Mouse (Mus musculus) left cerebral cortex, adult 2 months (tissue): ENCODE measurements around the gene Ddx11. TPM values are rescaled to one million over a fixed set of nuclear protein-coding genes. Genes with fewer than 3 reads are reported as not detected.

Experiments used
- DNase-seq, 2 experiments: peaks; one replicate each; pipeline ENCODE4 v3.0.0; 2021 to 2022; ENCODE audit warnings: low spot score in 2 of 2, mixed read lengths in 1 of 2; ENCODE audit errors: extremely low spot score in 1 of 2
- H3K27ac ChIP-seq: fragments of 200-600 bp; 2 replicates; pipeline ENCODE4 v1.8.1; 2022
- H3K4me3 ChIP-seq: fragments of 200-600 bp; 2 replicates; pipeline ENCODE4 v1.8.1; 2022
- CTCF ChIP-seq: fragments of 200-600 bp; IDR thresholded peaks from 2 replicates; pipeline ENCODE4 v1.8.1; 2022; ENCODE audit warnings: antibody characterized with exemption, mild to moderate bottlenecking, moderate library complexity
- intact Hi-C: fragments of 180-260 bp; cut with DNase I; formaldehyde crosslinking; loops from one replicate; pipeline ENCODE4 v1.15.1; 2025
- total RNA-seq, 2 experiments: library from RNA; stranded (reverse); gene quantifications; 2 replicates each; pipeline ENCODE4 v1.2.3; 2021

The Ddx11 gene
- total RNA-seq, 2 experiments from 2014 or later, result 0.68 to 1.6 TPM

DNA sequence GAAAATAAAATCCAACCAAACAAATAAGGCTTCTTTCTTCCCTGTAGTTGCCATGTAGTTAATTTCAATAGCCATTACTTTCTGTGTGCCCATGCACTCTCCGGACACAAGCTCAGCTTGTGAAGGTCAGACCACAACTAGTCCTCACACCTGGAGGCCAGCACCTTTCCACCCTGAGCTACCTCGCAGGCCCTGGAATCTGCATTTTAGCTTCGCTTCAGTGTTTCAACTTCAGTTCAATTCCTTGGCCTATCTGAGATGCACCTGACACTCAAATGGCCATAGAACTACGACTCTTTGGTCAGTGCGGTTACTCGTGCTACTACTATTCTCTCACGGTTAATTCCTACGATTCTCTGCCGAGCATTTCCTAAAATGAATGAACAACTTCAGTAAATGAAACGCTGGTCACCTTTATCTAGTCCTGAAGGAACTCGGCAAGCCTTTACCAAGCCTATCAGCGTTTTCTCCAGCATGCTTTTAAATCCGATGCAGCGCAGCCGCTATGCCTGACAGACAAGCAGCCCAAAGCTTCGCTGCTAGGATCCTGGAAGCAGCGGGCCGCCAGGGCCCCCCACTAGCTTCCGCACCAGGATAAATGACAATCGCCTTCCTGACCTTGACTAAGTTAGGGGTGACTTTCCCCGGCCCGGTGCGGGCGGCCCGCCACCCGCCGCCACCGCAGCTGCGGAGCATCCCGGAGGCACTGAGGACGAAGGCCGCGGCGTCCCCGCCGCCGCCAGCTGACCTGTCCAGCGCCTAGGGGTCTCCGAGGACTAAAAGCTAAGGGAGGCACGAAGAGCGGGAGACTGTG, 22.5 kb upstream of the Ddx11 start:
- H3K27ac ChIP-seq, result peak overlapping the region; percentile 97
- TF ChIP-seq CTCF, result no peak
- H3K4me3 ChIP-seq, result peak overlapping the region; percentile 63
- no peak for DNase-seq
- intact Hi-C loops, result loop anchor here (1.0 kb wide), 1 partner anchor 23 kb away; the partner anchor contains the start of gene Ankrd12

DNA sequence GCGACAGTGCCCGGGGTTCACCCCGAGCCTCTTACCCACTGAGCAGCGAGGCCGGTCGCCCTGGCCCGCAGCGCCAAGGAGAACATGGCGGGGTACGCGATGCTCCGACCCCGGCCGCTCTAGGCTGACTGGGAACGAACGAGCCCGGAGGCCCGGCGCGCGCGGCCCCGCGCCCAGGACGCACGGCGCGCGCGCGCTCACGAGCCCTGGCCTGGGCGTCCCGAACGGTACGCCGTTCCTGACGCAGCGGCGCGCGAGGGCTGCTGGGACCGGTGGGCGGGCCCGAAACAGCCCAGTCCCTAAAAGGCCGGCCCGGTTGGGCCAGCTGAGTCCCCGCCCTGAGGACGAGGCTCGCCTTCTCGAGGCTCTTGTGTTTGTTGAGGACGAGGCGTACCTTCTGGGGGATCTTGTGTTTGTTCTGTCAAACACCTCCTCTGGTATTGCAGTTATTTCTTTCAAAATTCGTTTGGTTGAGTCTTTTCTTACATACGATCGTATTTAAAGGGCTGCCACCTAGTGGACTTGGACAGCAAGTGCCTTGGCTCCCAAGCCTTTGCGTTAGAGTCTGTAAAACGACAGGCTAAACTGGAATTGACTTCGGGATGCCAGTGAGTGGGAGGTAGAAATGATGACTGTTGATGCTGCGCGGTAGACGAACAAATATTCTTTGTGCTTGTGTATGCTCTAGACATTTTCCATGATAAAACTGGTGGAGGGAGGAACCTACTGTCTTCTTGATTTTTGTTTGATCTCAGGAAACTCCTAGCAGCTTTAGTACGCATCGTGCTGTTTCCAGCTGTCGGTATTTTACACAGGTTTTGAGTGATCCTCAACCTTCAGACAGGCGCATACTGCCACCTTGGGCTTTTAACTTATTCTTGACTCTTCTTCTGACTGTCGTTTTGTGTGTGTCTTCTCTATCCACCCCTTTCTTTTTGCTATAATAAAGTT, 21.7 kb upstream of the Ddx11 start, which contains the start of gene Ndufv2:
Gene Ndufv2, minus strand, starts transcription at position 180 of the 951 bp plus-strand sequence.
- Histone ChIP-seq H3K27ac (peak within 1 kb of the TSS; percentile 97), H3K4me3 (peak within 1 kb of the TSS; percentile 63)
- DNase-seq, result peak; percentile 87 to 92
- intact Hi-C loops, result loop anchor here (1.0 kb wide), 1 partner anchor 24 kb away; the partner anchor contains the start of gene Ankrd12
- peak; percentile 87 for TF ChIP-seq CTCF

DNA sequence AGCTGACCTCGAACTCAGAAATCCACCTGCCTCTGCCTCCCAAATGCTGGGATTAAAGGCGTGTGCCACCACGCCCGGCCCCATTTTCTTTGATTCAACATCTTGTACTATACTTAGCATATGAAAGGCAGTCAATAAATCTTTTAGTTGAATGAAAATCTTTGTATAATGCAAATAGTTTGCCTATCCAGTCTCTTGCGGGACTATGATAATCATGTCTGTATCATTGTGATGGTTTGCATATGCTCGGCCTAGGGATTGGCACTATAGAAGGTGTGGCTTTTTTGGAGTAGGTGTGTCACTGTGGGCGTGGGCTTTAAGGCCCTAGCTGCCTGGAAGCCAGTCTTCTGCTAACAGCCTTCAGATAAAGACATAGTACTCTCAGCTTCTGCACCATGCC, 19.2 kb upstream of the Ddx11 start:
- no peak overlapping the region for H3K27ac ChIP-seq
- no peak for DNase-seq
- intact Hi-C loops, result no loop called here
- H3K4me3 ChIP-seq, result no peak overlapping the region
- TF ChIP-seq CTCF, result no peak

DNA sequence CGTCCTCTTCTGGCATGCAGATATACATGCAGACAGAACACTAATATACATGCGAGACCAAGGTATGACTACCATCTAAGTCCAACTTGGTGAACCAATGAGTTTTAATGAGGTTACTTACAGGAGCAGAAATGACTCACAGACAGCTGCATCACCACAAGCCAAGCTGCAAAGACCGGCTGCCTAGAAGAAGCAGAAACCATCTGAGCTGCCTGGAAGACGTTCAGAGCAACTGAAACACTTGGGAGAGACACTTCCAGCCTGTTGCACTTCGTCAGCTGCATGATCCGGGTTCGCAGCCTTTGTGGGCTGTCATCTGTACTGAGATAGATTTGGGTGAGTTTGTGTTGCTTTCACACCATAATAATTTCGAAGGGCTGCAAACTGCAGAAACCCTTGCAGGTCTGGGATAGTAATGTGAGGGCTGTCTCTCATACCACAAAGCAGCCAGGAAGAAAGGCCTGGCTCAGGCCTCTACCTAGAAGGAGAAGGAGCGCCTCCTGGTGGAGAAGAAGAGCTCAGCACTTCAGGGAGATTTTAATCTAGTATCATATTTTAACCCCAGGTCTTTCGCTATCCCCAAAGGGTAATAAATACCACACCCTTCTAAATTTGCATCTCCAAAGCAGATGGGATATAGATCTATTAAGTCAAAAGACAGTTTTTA, 16.6 kb upstream of the Ddx11 start:
- peak; percentile 93 for TF ChIP-seq CTCF
- Histone ChIP-seq H3K4me3 (no peak overlapping the region), H3K27ac (no peak overlapping the region)
- intact Hi-C loops, result loop anchor here (5.0 kb wide), 1 partner anchor 234 kb away; no protein-coding TSS in a partner anchor
- peak in 1 of 2 experiments; percentile 44 for DNase-seq

DNA sequence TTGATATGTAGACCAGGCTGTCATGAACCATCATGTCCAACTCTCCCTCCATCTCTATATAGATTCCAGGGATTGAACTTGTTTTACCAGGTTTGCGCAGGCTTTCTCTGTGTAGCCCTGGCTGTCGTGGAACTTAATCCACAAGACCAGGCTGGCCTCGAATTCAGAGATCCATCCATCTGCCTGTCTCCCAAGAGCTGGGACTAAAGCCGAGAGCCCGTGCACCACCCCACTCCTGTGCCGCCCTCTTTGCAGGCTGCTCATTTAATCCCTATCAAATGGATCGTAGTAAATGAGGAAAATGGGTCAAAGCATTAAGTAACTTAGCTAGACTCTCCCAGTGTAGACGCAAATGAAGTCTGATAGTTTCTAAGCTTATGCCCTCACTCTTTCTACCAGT, 15.9 kb upstream of the Ddx11 start:
- no peak for TF ChIP-seq CTCF
- H3K4me3 ChIP-seq, result no peak overlapping the region
- no peak for DNase-seq
- no peak overlapping the region for H3K27ac ChIP-seq
- intact Hi-C loops, result loop anchor here (5.0 kb wide), 1 partner anchor 235 kb away; no protein-coding TSS in a partner anchor

DNA sequence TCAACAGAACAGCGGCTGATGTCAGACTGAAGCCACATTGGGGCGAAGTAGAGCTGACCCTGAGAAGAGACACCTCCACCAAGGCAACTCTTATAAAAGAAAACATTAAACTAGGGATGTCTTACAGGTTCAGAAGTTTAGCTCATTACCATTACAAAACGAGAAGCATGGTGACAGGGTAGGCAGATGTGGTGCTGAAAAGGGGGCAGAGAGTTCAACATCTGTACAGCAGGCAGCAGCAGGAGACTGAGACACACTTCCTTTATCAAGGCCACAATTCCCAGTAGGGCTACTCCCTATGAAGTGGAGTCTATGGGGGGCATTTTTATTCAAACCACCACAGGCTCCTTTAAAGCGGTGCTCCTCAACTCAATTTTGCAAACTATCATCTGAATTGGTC, 15.1 kb upstream of the Ddx11 start:
- TF ChIP-seq CTCF, result no peak
- Histone ChIP-seq H3K27ac (no peak overlapping the region), H3K4me3 (no peak overlapping the region)
- intact Hi-C loops, result loop anchor here (5.0 kb wide), 1 partner anchor 236 kb away; no protein-coding TSS in a partner anchor
- no peak for DNase-seq

DNA sequence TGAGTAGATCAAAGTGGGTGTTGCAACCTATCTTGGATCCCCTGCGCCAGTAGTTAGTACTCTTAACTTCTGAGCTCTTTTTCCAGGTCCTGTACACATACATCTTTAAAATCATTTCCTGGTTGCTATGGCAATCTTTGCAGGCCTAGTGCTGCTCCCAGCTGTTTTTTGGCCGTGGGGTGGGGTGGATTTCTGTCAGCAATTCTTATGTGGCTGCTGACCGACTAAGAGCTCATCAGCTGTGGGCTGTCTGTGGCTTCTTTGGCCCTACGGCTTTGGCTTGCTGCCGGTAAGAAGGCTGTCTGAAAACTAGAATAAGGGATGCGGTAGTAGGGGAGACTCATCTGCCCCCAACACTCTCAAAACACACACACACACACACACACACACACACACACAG, 12.6 kb upstream of the Ddx11 start:
- intact Hi-C loops, result no loop called here
- H3K4me3 ChIP-seq, result peak overlapping the region; percentile 59; the same call in 1 of the 2 replicates
- TF ChIP-seq CTCF, result no peak
- DNase-seq, result no peak
- H3K27ac ChIP-seq, result no peak overlapping the region; the same call in 1 of the 2 replicates

DNA sequence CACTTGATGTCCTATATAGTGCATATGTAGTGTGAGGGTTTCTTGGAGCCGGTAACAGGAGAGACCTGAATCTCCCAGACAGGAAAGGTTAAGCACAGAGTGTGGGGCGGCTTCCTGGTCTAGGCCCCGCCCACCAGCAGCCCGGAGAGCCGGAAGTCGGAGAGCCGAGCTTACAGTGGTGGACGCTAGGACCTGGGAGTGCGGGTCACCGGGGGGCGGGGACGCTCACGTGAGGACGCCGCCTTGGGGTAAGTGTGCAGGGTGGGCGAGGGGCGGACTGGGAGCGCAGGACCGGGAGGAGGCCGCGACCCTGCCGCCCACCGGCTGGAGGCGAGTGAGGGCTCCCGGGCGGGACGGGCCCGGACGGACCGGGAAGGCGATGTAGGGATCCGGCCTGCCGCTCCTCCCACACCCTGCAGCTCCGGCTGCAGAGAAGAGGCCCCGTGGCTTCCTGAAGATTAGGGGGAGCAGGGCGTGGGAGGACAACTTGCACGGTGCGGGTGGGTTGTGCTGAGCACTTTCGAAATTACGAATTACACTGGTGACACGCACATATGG, 11.8 kb upstream of the Ddx11 start, which contains the start of gene Washc1:
Gene Washc1, plus strand, starts transcription at position 144 of the 558 bp plus-strand sequence.
- no peak; the same call in 1 of the 2 replicates for TF ChIP-seq CTCF
- Histone ChIP-seq H3K4me3 (peak within 1 kb of the TSS; percentile 59), H3K27ac (peak within 1 kb of the TSS; percentile 89)
- intact Hi-C loops, result no loop called here
- DNase-seq, result peak; percentile 85 to 88

DNA sequence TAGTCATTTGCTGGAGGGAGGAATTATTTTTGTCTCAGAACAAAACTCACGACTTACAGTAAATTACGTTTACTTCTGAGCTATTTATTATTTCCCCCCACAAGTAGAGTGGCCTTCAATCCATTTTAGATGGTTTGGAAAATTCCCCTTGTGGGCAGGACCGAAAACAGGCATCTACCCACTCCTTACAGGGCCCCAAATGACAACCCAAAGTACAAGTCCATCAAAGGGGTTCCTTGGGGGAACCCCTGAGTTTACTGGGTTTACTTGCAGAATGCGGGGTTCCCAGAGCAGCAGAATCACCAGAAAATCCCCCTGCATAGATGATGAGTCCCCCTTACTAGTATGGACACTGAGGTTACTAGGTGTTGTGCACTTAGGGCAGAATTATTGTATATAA, 11.2 kb upstream of the Ddx11 start:
- intact Hi-C loops, result no loop called here
- peak overlapping the region; percentile 89; the same call in 1 of the 2 replicates for H3K27ac ChIP-seq
- no peak for DNase-seq
- H3K4me3 ChIP-seq, result peak overlapping the region; percentile 59
- TF ChIP-seq CTCF, result no peak

DNA sequence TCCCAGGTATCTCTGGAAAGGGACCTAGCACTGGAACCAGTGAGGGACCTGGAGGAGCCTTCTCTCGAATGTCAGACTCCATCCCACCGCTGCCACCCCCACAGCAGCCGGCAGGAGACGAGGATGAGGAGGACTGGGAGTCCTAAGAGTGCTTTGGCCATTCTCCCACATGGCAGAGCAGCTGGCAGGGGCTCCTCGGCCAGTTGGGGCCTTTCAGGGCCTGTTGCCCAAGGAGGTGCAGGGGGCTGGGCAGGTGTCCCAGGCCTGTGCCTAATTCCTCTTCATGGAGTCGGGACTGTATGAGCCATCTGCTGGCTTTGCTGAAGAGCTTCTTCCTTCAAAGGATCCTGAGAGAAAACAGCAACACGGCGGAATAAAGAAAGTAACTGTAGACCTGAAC, 4.3 kb upstream of the Ddx11 start:
- no peak for DNase-seq
- intact Hi-C loops, result no loop called here
- Histone ChIP-seq H3K27ac (no peak overlapping the region), H3K4me3 (no peak overlapping the region)
- no peak for TF ChIP-seq CTCF

DNA sequence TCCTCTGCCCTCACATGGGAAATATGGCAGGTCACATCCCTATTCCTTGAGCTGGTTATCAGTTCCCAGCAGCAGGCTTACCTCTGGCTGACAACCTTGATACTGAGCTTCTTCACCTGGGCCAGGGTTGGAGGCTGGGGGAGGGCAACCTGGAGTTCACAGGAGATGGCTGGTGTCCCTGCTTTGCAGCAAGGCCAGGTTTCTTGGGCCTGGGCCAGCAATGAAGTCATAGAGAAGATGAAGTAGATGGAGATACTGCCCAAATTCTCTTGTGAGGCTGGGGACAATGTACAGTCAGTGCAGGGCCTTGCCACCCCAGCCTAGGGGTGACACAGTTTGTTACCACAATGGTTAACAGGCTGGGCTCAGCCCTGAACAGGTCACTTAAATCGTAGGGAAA, 2.6 kb upstream of the Ddx11 start:
- TF ChIP-seq CTCF, result no peak
- H3K27ac ChIP-seq, result no peak overlapping the region
- DNase-seq, result no peak
- no peak overlapping the region for H3K4me3 ChIP-seq
- intact Hi-C loops, result no loop called here
